In genomic region chr6:117126356-117126755, GRCm38 (mm10) we compare ENCODE assay signal across 9 mouse cellular contexts. TPM values are rescaled to one million over a fixed set of nuclear protein-coding genes. Genes with fewer than 3 reads are reported as not detected.
"Had no signal": no experiment of that assay in that cellular context is flagged by ENCODE, and none has a peak within 500 bp of the region (broad histone marks: within the 10 kb centered on the region; RNA-seq: fewer than 3 reads in every experiment).

No protein-coding gene starts in this region.

- DNase-seq: lung, adult 2 months; lung, postnatal 14 days; lung, postnatal 36 days; right cerebral cortex, postnatal 14 days; thymus, adult 2 months; thymus, postnatal 25 days; thymus, postnatal 4 days had no signal

RNA-seq across cellular contexts. Expression of gene Cxcl12, which starts 42.0 kb away (rescaled TPM):
- total RNA-seq: monocyte, adult 5-6 weeks; neutrophil, adult 5-6 weeks had no signal
